In genomic region chr5:23049083-23049663, GRCm38 (mm10) we compare ENCODE assay signal across 16 mouse cellular contexts.
"Had no signal": no experiment of that assay in that cellular context is flagged by ENCODE, and none has a peak within 500 bp of the region (broad histone marks: within the 10 kb centered on the region; RNA-seq: fewer than 3 reads in every experiment).

No protein-coding gene starts in this region.

- H3K4me2 ChIP-seq: lung, embryonic 14.5 days; midbrain, embryonic 12.5 days; midbrain, embryonic 15.5 days; neural tube, embryonic 12.5 days had no signal

- H3K4me3 ChIP-seq: midbrain, embryonic 10.5 days; midbrain, embryonic 12.5 days; midbrain, embryonic 15.5 days; neural tube, embryonic 12.5 days had no signal

- DNase-seq: lung, adult 18-20 months; lung, embryonic 14.5 days; lung, postnatal 10 days; lung, postnatal 4 days; retina, postnatal 1 day; right cerebral cortex, adult 18-20 months; right cerebral cortex, postnatal 25 days; right cerebral cortex, postnatal 4 days; spleen, adult 18-20 months; thymus, adult 18-20 months; thymus, postnatal 14 days; thymus, postnatal 36 days had no signal

- ATAC-seq: midbrain, embryonic 15.5 days had no signal

- H3K27me3 ChIP-seq: midbrain, embryonic 12.5 days; midbrain, embryonic 15.5 days; neural tube, embryonic 12.5 days had no signal

- H3K9me3 ChIP-seq: midbrain, embryonic 10.5 days; midbrain, embryonic 12.5 days; midbrain, embryonic 15.5 days; neural tube, embryonic 12.5 days had no signal

- H3K27ac ChIP-seq: midbrain, embryonic 10.5 days; midbrain, embryonic 12.5 days; midbrain, embryonic 15.5 days; neural tube, embryonic 12.5 days had no signal

- H3K36me3 ChIP-seq: midbrain, embryonic 10.5 days; midbrain, embryonic 12.5 days; midbrain, embryonic 15.5 days; neural tube, embryonic 12.5 days had no signal

- H3K9ac ChIP-seq: lung, embryonic 14.5 days; midbrain, embryonic 12.5 days; midbrain, embryonic 15.5 days; neural tube, embryonic 12.5 days had no signal

- H3K4me1 ChIP-seq: midbrain, embryonic 10.5 days; midbrain, embryonic 12.5 days; midbrain, embryonic 15.5 days; neural tube, embryonic 12.5 days had no signal
